Mouse (Mus musculus) CD4-positive naive resting alpha-beta T cell, adult 76 days (primary cell): ENCODE results near the gene Cox6a2. TPM values are rescaled to one million over a fixed set of nuclear protein-coding genes. Genes with fewer than 3 reads are reported as not detected.

ENCODE experiments used
- total RNA-seq: library from RNA; stranded (reverse); gene quantifications from one replicate; pipeline ENCODE4 v1.2.4, GENCODE M21; 2023

The Cox6a2 gene
- not detected for total RNA-seq

DNA sequence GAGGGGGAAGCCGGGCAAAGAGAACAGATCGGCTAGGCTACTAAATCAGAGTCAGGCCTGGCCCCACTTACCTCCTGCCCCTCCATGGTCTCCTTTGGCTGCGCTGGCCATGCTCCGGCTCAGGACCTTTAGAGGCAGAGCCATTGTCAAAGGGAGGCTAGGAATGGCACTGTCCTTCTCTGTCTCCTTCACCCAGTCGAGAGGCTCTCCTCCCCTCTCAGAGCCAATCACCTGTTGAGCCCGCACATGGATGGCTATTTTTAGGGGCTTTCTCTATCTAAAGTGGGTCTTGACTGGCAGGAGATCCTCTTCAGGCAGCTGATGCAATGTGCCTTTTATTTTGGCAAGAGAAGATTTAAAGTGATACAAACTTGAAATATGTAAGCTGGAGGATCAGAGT, at the start of gene Cox6a2:
Gene Cox6a2, minus strand, starts transcription at position 236 of the 400 bp plus-strand sequence.

DNA sequence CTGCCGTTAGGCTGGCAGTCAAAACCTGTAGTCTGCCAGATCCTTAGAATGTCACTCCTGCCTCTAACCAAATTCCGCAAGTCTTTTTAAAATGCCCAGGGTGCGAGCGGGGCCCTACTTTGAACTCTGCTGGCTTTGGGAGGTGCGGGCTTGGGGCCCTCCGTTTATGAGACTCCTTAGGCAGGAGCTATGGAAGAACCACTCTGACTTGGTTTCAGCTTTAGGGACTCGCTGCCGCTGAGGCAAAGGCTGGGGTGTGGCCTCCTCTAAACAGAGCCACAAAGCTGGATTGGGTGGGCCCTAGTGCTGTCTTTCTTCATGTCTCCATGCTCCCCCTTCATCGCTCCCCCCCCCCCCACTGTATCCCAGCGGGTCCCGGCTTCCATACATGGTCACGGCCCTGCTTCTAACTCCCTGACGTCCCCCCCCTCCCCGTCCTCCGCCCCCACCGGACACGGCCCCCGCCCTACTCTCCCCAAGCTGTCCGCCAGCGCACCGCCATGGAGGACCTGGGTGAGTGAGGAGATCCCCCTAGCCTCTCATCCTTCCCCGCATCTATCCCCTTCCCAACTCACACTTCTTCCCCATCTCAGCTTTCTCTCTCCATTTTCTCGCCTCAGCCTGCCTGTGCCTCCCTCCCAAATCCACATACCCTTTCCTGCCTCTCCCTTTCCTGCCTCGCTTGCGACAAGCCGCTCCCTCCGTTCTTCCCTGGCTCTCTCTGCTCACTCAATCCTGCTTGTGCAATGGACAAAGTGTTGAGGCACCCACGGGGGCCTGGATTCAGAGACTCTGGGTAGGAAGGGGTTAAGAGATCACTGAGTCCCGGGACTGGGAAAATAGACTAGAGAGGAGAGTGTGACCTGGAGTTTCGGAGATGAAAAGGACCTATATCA, 40.6 kb upstream of the Cox6a2 start, which contains the start of gene Tgfb1i1:
Gene Tgfb1i1, plus strand, starts transcription at position 317 of the 896 bp plus-strand sequence.

DNA sequence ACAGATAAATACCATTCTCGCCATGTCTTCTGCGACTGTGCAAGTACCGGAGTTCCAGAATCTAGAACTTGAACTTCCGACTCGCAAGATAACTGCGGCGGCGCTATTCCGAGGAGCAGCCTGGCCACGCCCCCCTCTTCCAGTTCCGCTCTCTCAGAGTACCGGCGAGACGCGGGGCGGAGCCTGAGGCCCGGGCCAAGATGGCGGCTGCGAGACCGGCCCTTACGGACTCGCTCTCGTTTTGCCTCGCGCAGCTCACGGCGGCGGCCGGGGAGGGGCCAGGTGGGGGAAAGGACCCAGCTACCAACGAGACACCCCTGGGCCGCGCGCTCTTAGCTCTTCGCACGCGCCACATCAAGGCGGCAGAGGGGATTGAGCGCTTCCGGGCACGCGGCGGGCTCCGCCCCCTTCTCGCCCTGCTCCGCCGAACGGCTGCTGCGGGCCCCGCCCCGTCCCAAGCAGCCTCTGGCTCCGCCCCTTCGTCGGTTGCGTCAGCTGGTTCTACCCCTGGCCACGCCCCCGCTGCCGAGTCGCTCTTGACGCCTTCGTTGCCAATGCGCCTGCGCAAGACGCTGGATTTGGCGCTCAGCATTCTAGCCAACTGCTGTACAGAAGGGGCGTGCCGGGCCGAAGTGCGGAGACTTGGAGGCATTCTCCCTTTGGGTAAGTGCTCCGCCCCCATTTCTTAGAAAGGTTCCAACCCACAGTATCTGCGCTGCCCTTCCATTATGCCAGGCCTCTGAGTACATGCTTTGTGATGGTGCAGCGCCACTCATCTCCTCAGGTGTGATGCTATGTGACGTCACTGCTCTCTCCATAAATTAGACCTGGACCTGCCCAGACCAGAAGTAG, 32.0 kb upstream of the Cox6a2 start, which contains the start of gene 9130023H24Rik:
Gene 9130023H24Rik, minus strand, starts transcription at position 105 of the 852 bp plus-strand sequence.

DNA sequence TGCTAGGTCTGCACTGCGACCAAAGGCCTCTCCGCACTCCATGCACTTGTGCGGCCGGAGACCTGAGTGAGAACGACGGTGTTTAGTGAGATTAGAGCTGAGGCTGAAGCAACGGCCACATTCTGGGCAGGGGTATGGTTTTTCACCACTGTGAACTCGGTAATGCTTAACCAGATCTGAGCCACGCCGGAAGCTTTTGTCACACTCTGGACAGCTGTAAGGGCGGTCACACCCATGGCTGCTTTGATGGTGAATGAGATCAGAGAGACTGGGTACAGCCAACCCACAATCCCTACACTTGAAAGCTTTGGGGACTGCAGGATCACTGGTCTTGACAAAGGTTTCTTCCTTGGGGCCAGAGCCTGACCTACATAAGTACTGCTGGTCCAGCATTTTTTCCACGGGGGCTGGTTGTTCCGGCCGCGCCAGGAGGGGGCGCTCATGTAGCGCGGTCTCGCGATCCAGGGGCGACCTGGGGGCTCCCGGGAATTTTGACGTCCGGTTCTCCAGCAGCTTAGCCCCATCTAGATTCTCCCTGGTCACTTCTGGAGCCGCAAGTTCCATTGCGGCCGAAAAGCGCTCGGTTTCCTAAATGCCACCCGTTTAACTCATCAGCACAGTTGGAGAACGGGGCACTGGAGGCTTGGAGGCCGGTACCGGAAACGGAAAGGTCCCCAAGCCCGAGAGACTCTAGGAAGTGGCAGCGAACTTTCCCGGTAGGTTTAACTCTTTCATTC, 30.8 kb upstream of the Cox6a2 start, which contains the start of gene Armc5:
Gene Armc5, plus strand, starts transcription at position 487 of the 737 bp plus-strand sequence.

Other genes starting within 250 kb of the Cox6a2 start
- gene Fus, start 238.9 kb downstream of the Cox6a2 start, total RNA-seq = 1,107 TPM
- 47.8 TPM for gene Pycard, start 212.5 kb downstream of the Cox6a2 start, total RNA-seq
- gene Trim72, start 202.4 kb downstream of the Cox6a2 start, total RNA-seq = 0.35 TPM
- gene Itgam, start 143.7 kb downstream of the Cox6a2 start, total RNA-seq = 5.3 TPM
- gene Gm49368, start 143.7 kb downstream of the Cox6a2 start, total RNA-seq = not detected
- gene Itgax, start 76.8 kb downstream of the Cox6a2 start, total RNA-seq = 3.9 TPM
- 5.0 TPM for gene Itgad, start 52.0 kb downstream of the Cox6a2 start, total RNA-seq
- gene Armc5, start 31.0 kb upstream of the Cox6a2 start, total RNA-seq = 34.0 TPM
- 4.4 TPM for gene 9130023H24Rik, start 31.6 kb upstream of the Cox6a2 start, total RNA-seq
- gene Tgfb1i1, start 40.4 kb upstream of the Cox6a2 start, total RNA-seq = 2.7 TPM
- not detected for gene Slc5a2, start 59.3 kb upstream of the Cox6a2 start, total RNA-seq
- 23.5 TPM for gene BC017158, start 91.8 kb upstream of the Cox6a2 start, total RNA-seq
- gene Rgs10, start 212.4 kb upstream of the Cox6a2 start, total RNA-seq = 344 TPM